Mouse (Mus musculus): ENCODE data around the gene Gstm4.

DNA sequence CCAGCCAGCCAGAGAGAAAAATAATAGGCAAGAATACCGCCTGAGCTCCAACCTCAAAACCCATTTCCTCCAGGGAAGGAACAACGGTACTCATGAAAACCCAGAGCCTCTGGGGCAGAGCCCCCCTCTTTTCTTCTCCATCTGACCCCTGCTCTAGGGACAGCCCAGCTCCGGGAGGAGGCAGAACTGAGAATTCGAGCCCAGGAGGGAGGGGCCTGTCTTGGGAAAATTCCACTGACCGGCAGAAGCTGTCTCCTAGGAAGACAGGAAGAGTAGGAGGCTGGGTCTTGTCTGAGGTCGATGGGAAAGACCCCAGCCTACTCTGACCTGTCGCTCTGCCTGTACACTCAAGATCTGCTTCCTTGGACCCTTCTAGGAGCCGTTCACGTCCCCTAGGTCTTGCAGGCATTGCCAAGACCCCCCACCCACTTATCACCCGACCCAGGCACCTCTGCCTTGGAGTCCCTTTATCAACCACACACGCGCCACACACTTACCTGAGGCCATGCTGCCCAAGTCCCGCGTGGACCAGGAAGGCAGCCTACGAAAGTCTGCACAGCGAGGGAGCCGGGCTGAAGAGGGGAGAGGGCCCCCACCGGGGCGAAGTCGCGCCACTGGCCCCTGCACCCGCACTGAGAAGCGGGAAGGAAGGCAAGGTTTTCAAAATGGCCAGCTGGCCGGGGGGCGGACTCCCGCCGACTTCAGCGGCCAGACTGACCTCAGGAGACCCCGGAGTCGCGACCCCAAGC, 41.2 kb upstream of the Gstm4 start:
- TF ChIP-seq POLR2A (IDR thresholded peaks at IDR 0.05; ENCODE audit: insufficient read depth, low read length) (no peak), CTCF (IDR thresholded peaks at IDR 0.05; ENCODE audit: low read depth, low read length) (no peak), EP300 (IDR thresholded peaks at IDR 0.05; ENCODE audit: insufficient read depth, low read depth, low read length) (no peak)
